Mouse (Mus musculus) layer of hippocampus, adult 6 months (tissue): ENCODE results near the gene Cep104. TPM values are rescaled to one million over a fixed set of nuclear protein-coding genes. Genes with fewer than 3 reads are reported as not detected.

Source experiments
- long read RNA-seq, 2 experiments: library from polyadenylated mRNA; unstranded; transcript quantifications; one replicate each; pipeline ENCODE4 v2.0.0; 2019 to 2020
- polyA plus RNA-seq: library from polyadenylated mRNA; unstranded; fragments of <200 nt; fragmentation: Nextera tagmentation; gene quantifications from 2 replicates; pipeline ENCODE4 v1.2.3, GENCODE M21; 2021

Gene Cep104
- polyA plus RNA-seq: 13.2 and 13.6 TPM in 2 replicates
- long read RNA-seq, experiment 1, full-length matches to known transcripts: 3 of 35 reads
- long read RNA-seq, experiment 1, partial matches to known transcripts: 27 of 35 reads
- long read RNA-seq, experiment 1, other reads (novel, unspliced or antisense): 5 of 35 reads
- long read RNA-seq, experiment 2, full-length matches to known transcripts: 36 of 96 reads
- long read RNA-seq, experiment 2, partial matches to known transcripts: 45 of 96 reads
- long read RNA-seq, experiment 2, other reads (novel, unspliced or antisense): 15 of 96 reads

GRCm38 (mm10) chr4:153974431-153975291, at the start of gene Cep104, which contains the start of gene Dffb:
TSS of gene Cep104 (plus strand) at chr4:153975194.
TSS of gene Dffb (minus strand) at chr4:153975126.

GRCm38 (mm10) chr4:153956569-153957405, 18.2 kb upstream of the Cep104 start, which contains the start of gene A430005L14Rik:
TSS of gene A430005L14Rik (plus strand) at chr4:153957237.

GRCm38 (mm10) chr4:154011646-154012089, 36.7 kb downstream of the Cep104 start, which contains the start of gene Lrrc47:
TSS of gene Lrrc47 (plus strand) at chr4:154011731.

GRCm38 (mm10) chr4:154025641-154026440, 50.8 kb downstream of the Cep104 start, which contains the start of gene Smim1:
TSS of gene Smim1 (minus strand) at chr4:154026230.

GRCm38 (mm10) chr4:154042577-154042976, 67.6 kb downstream of the Cep104 start, which contains the start of gene Ccdc27:
TSS of gene Ccdc27 (minus strand) at chr4:154042677.

Other genes with a start within 250 kb of the Cep104 start
- 51.6 and 53.2 TPM in 2 replicates for gene A430005L14Rik, start 18.0 kb upstream of the Cep104 start, polyA plus RNA-seq
- gene Dffb, start 68 bp upstream of the Cep104 start, polyA plus RNA-seq: 2.1 and 2.3 TPM in 2 replicates
- gene Lrrc47, start 36.5 kb downstream of the Cep104 start, polyA plus RNA-seq: 1.9 and 3.0 TPM in 2 replicates
- 43.9 and 46.6 TPM in 2 replicates for gene Smim1, start 51.0 kb downstream of the Cep104 start, polyA plus RNA-seq
- not detected in 2 replicates for gene Ccdc27, start 67.5 kb downstream of the Cep104 start, polyA plus RNA-seq
- 0.36 and 0.79 TPM in 2 replicates for gene Trp73, start 165.0 kb downstream of the Cep104 start, polyA plus RNA-seq
- gene Wrap73, start 167.2 kb downstream of the Cep104 start, polyA plus RNA-seq: 30.6 and 32.1 TPM in 2 replicates
- gene Tprgl, start 185.5 kb downstream of the Cep104 start, polyA plus RNA-seq: 106 and 124 TPM in 2 replicates
- gene Megf6, start 195.5 kb downstream of the Cep104 start, polyA plus RNA-seq: 0.80 and 1.3 TPM in 2 replicates